Mouse (Mus musculus) E14TG2a.4 (cell line): Measurements from ENCODE around the gene H2-Eb1.

Source experiments
- CTCF ChIP-seq: conservative IDR thresholded peaks from 2 replicates; pipeline ENCODE4 v1.5.1; 2014; ENCODE audit warnings: low read length
- NANOG ChIP-seq: IDR thresholded peaks from 2 replicates; pipeline ENCODE4 v1.6.1; 2014; ENCODE audit warnings: borderline replicate concordance, low read length, mixed read lengths

- no peak for TF ChIP-seq NANOG
- TF ChIP-seq CTCF = 0 out of 2 replicates have a peak, but pooled peaks have one; percentile 9
Observed at GRCm38 (mm10) chr17:34263811-34264371, 41.8 kb upstream of the H2-Eb1 start.
